Mouse (Mus musculus) liver, embryonic 14.5 days (tissue): ENCODE data around the gene Krt8.
"Not testable (repeated sequence)": the region's sequence is repeated elsewhere in the genome, so short reads cannot be mapped to it uniquely, and the experiment has no call there.

ENCODE experiments used
- CTCF ChIP-seq: IDR thresholded peaks from 2 replicates; pipeline ENCODE4 v1.5.1; 2016; ENCODE audit warnings: antibody characterized with exemption, low read depth, control low read depth
- EP300 ChIP-seq: IDR thresholded peaks from 2 replicates; pipeline ENCODE4 v1.6.1; 2016; ENCODE audit warnings: antibody characterized with exemption, low read depth

DNA sequence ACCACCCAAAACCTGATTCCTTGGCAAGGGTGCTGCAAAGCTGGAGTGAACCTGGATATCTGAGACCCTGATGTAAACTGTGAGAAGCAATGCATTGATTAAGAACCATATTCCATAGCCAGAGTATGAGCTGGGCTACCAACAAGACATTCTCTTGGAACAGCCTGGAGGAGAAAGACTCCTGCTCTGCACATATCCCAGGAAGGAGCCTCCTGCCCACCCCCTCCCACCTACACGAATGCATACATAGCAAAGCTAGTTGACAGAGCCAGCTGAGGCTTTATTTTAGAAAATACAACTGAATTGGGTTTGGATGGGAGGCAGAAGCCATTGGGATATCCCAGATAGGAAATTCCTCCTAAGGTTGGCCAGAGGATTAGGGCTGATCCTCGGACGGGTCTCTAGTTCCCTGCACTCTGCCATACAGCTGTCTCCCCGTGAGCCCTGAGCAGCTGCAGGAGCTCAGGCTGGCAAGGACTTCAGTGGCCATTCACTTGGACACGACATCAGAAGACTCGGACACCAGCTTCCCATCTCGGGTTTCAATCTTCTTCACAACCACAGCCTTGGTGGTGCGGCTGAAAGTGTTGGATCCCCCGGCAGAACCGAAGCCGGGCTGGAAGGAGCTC is 7.7 kb downstream of the Krt8 start:
- not testable (repeated sequence) for TF ChIP-seq CTCF, EP300
